Mouse (Mus musculus) ES-E14 (cell line): ENCODE results near the gene Mrpl23.

Source experiments
- CHD2 ChIP-seq: IDR thresholded peaks from 2 replicates; pipeline ENCODE4 v1.6.1; 2014; ENCODE audit warnings: mild to moderate bottlenecking, low read depth, low read length, inconsistent platforms
- HCFC1 ChIP-seq: IDR thresholded peaks from 2 replicates; pipeline ENCODE4 v1.6.1; 2012; ENCODE audit warnings: low read length, inconsistent platforms, borderline replicate concordance; ENCODE audit not compliant: insufficient read depth
- MAFK ChIP-seq: IDR thresholded peaks from 2 replicates; pipeline ENCODE4 v1.6.1; 2014; ENCODE audit warnings: mild to moderate bottlenecking, low read depth, low read length, inconsistent platforms; ENCODE audit not compliant: insufficient read depth
- ZC3H11A ChIP-seq: IDR thresholded peaks from 2 replicates; pipeline ENCODE4 v1.6.1; 2012; ENCODE audit warnings: low read depth, mild to moderate bottlenecking, inconsistent platforms, low read length, borderline replicate concordance
- ZNF384 ChIP-seq: IDR thresholded peaks from 2 replicates; pipeline ENCODE4 v1.6.1; 2012; ENCODE audit warnings: low read depth, low read length, inconsistent platforms

GRCm38 (mm10) chr7:142576472-142577326 lies 44.2 kb downstream of the Mrpl23 start:
- TF ChIP-seq HCFC1: no peak
- no peak for TF ChIP-seq ZC3H11A
- TF ChIP-seq CHD2: no peak
- TF ChIP-seq ZNF384: no peak
- no peak for TF ChIP-seq MAFK
